Mouse (Mus musculus) heart, postnatal 0 days (tissue): Measurements from ENCODE around the gene 4930447C04Rik.
A peak's percentile ranks its signal among the peaks of the same experiment; 100 is the strongest.

Experiments used
- CTCF ChIP-seq: IDR thresholded peaks from 2 replicates; pipeline ENCODE4 v1.5.1; 2016; ENCODE audit warnings: antibody characterized with exemption, control low read depth, low read depth
- EP300 ChIP-seq: IDR thresholded peaks from 2 replicates; pipeline ENCODE4 v1.6.1; 2016; ENCODE audit warnings: antibody characterized with exemption, low read depth

GRCm38 (mm10) chr12:72976718-72977117 lies 36.1 kb upstream of the 4930447C04Rik start:
- TF ChIP-seq CTCF (peak; percentile 87), EP300 (no peak)
